Mouse (Mus musculus): ENCODE data around the gene Adamts17. TPM values are rescaled to one million over a fixed set of nuclear protein-coding genes. Genes with fewer than 3 reads are reported as not detected.

Gene Adamts17
- polyA plus RNA-seq, 1 experiment: 0.55 TPM

GRCm38 (mm10) chr7:66981591-66981990 is 142.1 kb downstream of the Adamts17 start:
- no peak overlapping the region for H3K27ac ChIP-seq (ENCODE audit: insufficient read depth, low read length)
- no peaks in the 10 kb centered on the region for H3K36me3 ChIP-seq (ENCODE audit: control insufficient read depth, insufficient read depth, low read length, poor library complexity, severe bottlenecking)
- no peaks in the 10 kb centered on the region for H3K9me3 ChIP-seq (replicated peaks; ENCODE audit: control insufficient read depth, insufficient read depth, low read length, poor library complexity, severe bottlenecking)
- no peak overlapping the region for H3K9ac ChIP-seq (ENCODE audit: low read depth, poor library complexity, severe bottlenecking)
- H3K4me1 ChIP-seq (ENCODE audit: control insufficient read depth, insufficient read depth, low read length): no peaks in the 10 kb centered on the region
- no peak overlapping the region for H3K4me3 ChIP-seq (ENCODE audit: low read depth, low read length)
- TF ChIP-seq CTCF (IDR thresholded peaks at IDR 0.05; ENCODE audit: low read depth, low read length) (no peak), POLR2A (IDR thresholded peaks at IDR 0.05; ENCODE audit: insufficient read depth, low read length) (no peak), EP300 (IDR thresholded peaks at IDR 0.05; ENCODE audit: insufficient read depth, low read depth, low read length) (no peak)
- H3K27me3 ChIP-seq (ENCODE audit: control insufficient read depth, insufficient read depth, low read length, poor library complexity, severe bottlenecking): no peaks in the 10 kb centered on the region

GRCm38 (mm10) chr7:66982084-66982483 is 142.5 kb downstream of the Adamts17 start:
- no peak overlapping the region for H3K27ac ChIP-seq (ENCODE audit: insufficient read depth, low read length)

GRCm38 (mm10) chr7:66987671-66988070 is 148.1 kb downstream of the Adamts17 start:
- Histone ChIP-seq H3K9ac (ENCODE audit: low read depth, poor library complexity, severe bottlenecking) (no peak overlapping the region), H3K36me3 (ENCODE audit: control insufficient read depth, insufficient read depth, low read length, poor library complexity, severe bottlenecking) (no peaks in the 10 kb centered on the region), H3K27ac (ENCODE audit: insufficient read depth, low read length) (no peak overlapping the region), H3K9me3 (replicated peaks; ENCODE audit: control insufficient read depth, insufficient read depth, low read length, poor library complexity, severe bottlenecking) (peaks cover 6% of the 10 kb centered on the region; the same call in 1 of the 2 replicates), H3K27me3 (ENCODE audit: control insufficient read depth, insufficient read depth, low read length, poor library complexity, severe bottlenecking) (no peaks in the 10 kb centered on the region), H3K4me3 (ENCODE audit: low read depth, low read length) (no peak overlapping the region), H3K4me1 (ENCODE audit: control insufficient read depth, insufficient read depth, low read length) (no peaks in the 10 kb centered on the region)
- TF ChIP-seq CTCF (IDR thresholded peaks at IDR 0.05; ENCODE audit: low read depth, low read length): no peak
- TF ChIP-seq POLR2A (IDR thresholded peaks at IDR 0.05; ENCODE audit: insufficient read depth, low read length): no peak
- no peak for TF ChIP-seq EP300 (IDR thresholded peaks at IDR 0.05; ENCODE audit: insufficient read depth, low read depth, low read length)

More at GRCm38 (mm10) chr7:66982084-66982483, 142.5 kb downstream of the Adamts17 start:
- H3K9me3 ChIP-seq (replicated peaks; ENCODE audit: control insufficient read depth, insufficient read depth, low read length, poor library complexity, severe bottlenecking): no peaks in the 10 kb centered on the region
- no peak overlapping the region for H3K4me3 ChIP-seq (ENCODE audit: low read depth, low read length)
- H3K36me3 ChIP-seq (ENCODE audit: control insufficient read depth, insufficient read depth, low read length, poor library complexity, severe bottlenecking): no peaks in the 10 kb centered on the region
- TF ChIP-seq POLR2A (IDR thresholded peaks at IDR 0.05; ENCODE audit: insufficient read depth, low read length): no peak
- no peak for TF ChIP-seq EP300 (IDR thresholded peaks at IDR 0.05; ENCODE audit: insufficient read depth, low read depth, low read length)
- TF ChIP-seq CTCF (IDR thresholded peaks at IDR 0.05; ENCODE audit: low read depth, low read length): no peak
- H3K9ac ChIP-seq (ENCODE audit: low read depth, poor library complexity, severe bottlenecking): no peak overlapping the region
- no peaks in the 10 kb centered on the region for H3K4me1 ChIP-seq (ENCODE audit: control insufficient read depth, insufficient read depth, low read length)
- H3K27me3 ChIP-seq (ENCODE audit: control insufficient read depth, insufficient read depth, low read length, poor library complexity, severe bottlenecking): no peaks in the 10 kb centered on the region

GRCm38 (mm10) chr7:66988441-66988840 is 148.9 kb downstream of the Adamts17 start:
- TF ChIP-seq CTCF (IDR thresholded peaks at IDR 0.05; ENCODE audit: low read depth, low read length) (no peak), POLR2A (IDR thresholded peaks at IDR 0.05; ENCODE audit: insufficient read depth, low read length) (no peak), EP300 (IDR thresholded peaks at IDR 0.05; ENCODE audit: insufficient read depth, low read depth, low read length) (no peak)
- Histone ChIP-seq H3K4me1 (ENCODE audit: control insufficient read depth, insufficient read depth, low read length) (no peaks in the 10 kb centered on the region), H3K27me3 (ENCODE audit: control insufficient read depth, insufficient read depth, low read length, poor library complexity, severe bottlenecking) (no peaks in the 10 kb centered on the region), H3K9me3 (replicated peaks; ENCODE audit: control insufficient read depth, insufficient read depth, low read length, poor library complexity, severe bottlenecking) (peaks cover 6% of the 10 kb centered on the region; the same call in 1 of the 2 replicates), H3K4me3 (ENCODE audit: low read depth, low read length) (no peak overlapping the region), H3K36me3 (ENCODE audit: control insufficient read depth, insufficient read depth, low read length, poor library complexity, severe bottlenecking) (no peaks in the 10 kb centered on the region), H3K9ac (ENCODE audit: low read depth, poor library complexity, severe bottlenecking) (no peak overlapping the region), H3K27ac (ENCODE audit: insufficient read depth, low read length) (no peak overlapping the region)

- H3K9me3 ChIP-seq (replicated peaks; ENCODE audit: control insufficient read depth, insufficient read depth, low read length, poor library complexity, severe bottlenecking): peaks cover 6% of the 10 kb centered on the region; the same call in 1 of the 2 replicates
Measured at GRCm38 (mm10) chr7:66989357-66990045, 150.0 kb downstream of the Adamts17 start.

DNA sequence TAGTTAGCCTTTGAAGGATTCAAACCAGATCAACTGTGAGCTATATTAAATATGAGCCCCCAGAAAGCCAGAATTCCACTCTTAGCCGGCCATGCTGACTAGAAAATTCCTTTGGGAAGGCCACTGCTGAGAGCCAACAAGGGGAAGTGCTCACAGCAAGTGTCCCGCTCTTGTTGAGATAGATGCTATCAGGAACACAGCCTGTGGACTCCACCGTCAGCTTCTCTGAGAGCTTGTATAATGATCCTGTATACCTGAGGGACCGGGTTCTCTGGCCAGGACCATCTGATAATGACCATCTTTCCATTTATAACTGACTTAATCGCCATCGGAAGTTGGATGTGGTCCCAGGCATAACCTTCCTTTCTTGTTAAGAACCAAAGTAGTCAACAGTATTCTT is 159.3 kb downstream of the Adamts17 start:
- H3K9me3 ChIP-seq (replicated peaks; ENCODE audit: control insufficient read depth, insufficient read depth, low read length, poor library complexity, severe bottlenecking): no peaks in the 10 kb centered on the region

More at GRCm38 (mm10) chr7:66989357-66990045, 150.0 kb downstream of the Adamts17 start:
- no peaks in the 10 kb centered on the region for H3K27me3 ChIP-seq (ENCODE audit: control insufficient read depth, insufficient read depth, low read length, poor library complexity, severe bottlenecking)
- H3K9ac ChIP-seq (ENCODE audit: low read depth, poor library complexity, severe bottlenecking): no peak overlapping the region
- no peaks in the 10 kb centered on the region for H3K36me3 ChIP-seq (ENCODE audit: control insufficient read depth, insufficient read depth, low read length, poor library complexity, severe bottlenecking)
- no peaks in the 10 kb centered on the region for H3K4me1 ChIP-seq (ENCODE audit: control insufficient read depth, insufficient read depth, low read length)
- TF ChIP-seq EP300 (IDR thresholded peaks at IDR 0.05; ENCODE audit: insufficient read depth, low read depth, low read length): no peak
- no peak overlapping the region for H3K4me3 ChIP-seq (ENCODE audit: low read depth, low read length)
- H3K27ac ChIP-seq (ENCODE audit: insufficient read depth, low read length): no peak overlapping the region

More for the DNA sequence above, 159.3 kb downstream of the Adamts17 start:
- Histone ChIP-seq H3K4me3 (ENCODE audit: low read depth, low read length) (no peak overlapping the region), H3K9ac (ENCODE audit: low read depth, poor library complexity, severe bottlenecking) (no peak overlapping the region), H3K4me1 (ENCODE audit: control insufficient read depth, insufficient read depth, low read length) (no peaks in the 10 kb centered on the region), H3K36me3 (ENCODE audit: control insufficient read depth, insufficient read depth, low read length, poor library complexity, severe bottlenecking) (no peaks in the 10 kb centered on the region), H3K27ac (ENCODE audit: insufficient read depth, low read length) (no peak overlapping the region), H3K27me3 (ENCODE audit: control insufficient read depth, insufficient read depth, low read length, poor library complexity, severe bottlenecking) (0 out of 2 replicates have a peak, but pooled peaks cover 1% of the 10 kb centered on the region)
- TF ChIP-seq POLR2A (IDR thresholded peaks at IDR 0.05; ENCODE audit: insufficient read depth, low read length): no peak
- TF ChIP-seq CTCF (IDR thresholded peaks at IDR 0.05; ENCODE audit: low read depth, low read length): no peak
- TF ChIP-seq EP300 (IDR thresholded peaks at IDR 0.05; ENCODE audit: insufficient read depth, low read depth, low read length): no peak

Data from ES-Bruce4 (cell line).